Mouse (Mus musculus): Measurements from ENCODE around the gene Tram2. TPM values are rescaled to one million over a fixed set of nuclear protein-coding genes. Genes with fewer than 3 reads are reported as not detected.

Gene Tram2
- polyA plus RNA-seq, 1 experiment from 2014 or later = 5.0 TPM

DNA sequence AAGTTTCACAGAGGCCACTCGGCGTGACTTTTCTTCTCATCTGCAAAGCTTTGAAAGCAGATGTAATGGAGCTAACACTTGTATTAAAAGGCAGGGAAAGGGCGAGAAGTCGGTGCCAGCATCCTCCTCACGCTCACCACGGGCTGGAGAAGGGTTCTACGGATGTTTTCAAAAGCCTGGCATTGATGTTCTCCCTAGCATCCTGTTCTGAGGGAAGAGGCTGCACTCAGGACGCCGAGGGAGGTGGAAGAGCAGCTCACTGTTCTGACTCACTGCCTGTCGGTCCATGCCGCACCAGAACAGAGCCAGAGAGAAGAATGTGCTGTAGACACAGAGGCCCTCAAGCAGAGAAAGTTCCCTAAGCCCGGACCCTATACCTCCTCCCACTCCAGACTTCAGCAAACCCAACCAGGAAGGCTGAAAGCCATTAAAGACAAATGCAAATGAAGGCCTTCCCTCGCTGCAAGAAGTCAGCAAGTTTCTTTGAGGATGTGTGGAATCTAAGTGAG is 81.1 kb downstream of the Tram2 start:
- DNase-seq (ENCODE audit: low spot score) = no peak
- H3K36me3 ChIP-seq = peaks cover 39% of the 10 kb centered on the region
- peak overlapping the region; percentile 70 for H3K27ac ChIP-seq
- H3K4me3 ChIP-seq = no peak overlapping the region
- 40% methylated on average over 13 of the region's 13 CpGs for WGBS
- H3K27me3 ChIP-seq (ENCODE audit: insufficient read depth, poor library complexity, severe bottlenecking) = no peaks in the 10 kb centered on the region
- H3K4me1 ChIP-seq (replicated peaks) = peaks cover 26% of the 10 kb centered on the region
- no peaks in the 10 kb centered on the region for H3K9me3 ChIP-seq

DNA sequence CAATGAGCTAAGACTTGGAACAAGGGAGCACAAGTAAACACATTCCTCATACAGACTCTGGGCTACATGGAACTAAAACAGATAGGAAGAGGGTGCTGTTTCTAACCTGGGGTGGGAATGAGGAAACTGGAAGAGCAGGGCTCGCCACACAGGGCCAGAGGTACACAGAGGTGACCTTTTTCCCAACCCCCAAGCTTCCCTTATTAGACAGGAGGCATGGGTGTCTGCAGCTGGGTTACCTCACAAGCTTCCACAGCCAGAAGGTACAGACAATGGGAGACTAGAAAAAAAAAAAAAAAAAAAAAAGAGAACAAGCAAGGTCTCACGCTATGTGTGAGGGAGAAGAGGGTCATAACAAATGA is 81.7 kb downstream of the Tram2 start:
- Histone ChIP-seq H3K27me3 (ENCODE audit: insufficient read depth, poor library complexity, severe bottlenecking) (no peaks in the 10 kb centered on the region), H3K9me3 (no peaks in the 10 kb centered on the region), H3K4me3 (no peak overlapping the region), H3K36me3 (peaks cover 33% of the 10 kb centered on the region), H3K4me1 (replicated peaks) (peaks cover 26% of the 10 kb centered on the region), H3K27ac (peak overlapping the region; percentile 70)
- DNase-seq (ENCODE audit: low spot score) = no peak
- WGBS = 56% methylated on average over 2 of the region's 2 CpGs

DNA sequence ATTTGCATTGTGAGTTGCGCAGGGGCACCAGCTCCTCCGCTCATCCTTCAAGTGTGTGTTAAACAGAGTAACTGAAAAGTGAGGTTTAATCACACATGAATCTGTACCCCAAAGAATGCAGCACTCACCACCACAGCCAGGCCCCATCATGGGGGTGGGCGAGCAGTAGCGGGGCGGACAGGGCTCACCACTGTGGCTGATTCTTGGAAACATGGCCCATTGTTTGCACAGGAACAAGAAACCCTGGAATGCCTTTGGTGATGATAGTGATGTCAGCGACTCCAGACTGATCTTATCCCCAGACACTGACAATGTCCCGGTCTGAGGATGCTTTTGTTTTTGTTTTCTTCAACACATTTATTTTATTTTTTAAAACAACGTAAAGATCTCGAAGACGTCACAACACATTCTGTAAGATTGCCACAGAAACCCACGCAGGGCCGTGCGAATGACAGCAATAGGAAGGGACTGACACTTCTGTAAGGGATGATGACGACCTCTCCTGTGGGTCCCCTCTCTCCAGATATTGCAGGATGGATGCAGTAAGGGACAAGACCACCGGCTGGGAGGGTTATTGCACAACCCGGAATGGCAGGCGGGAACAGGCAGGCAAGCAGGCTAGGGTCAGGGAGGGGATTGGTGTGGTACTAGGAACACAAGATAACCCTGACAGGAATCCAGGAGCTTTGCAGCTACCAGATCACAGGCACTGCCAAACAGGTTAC is 82.3 kb downstream of the Tram2 start:
- peaks cover 27% of the 10 kb centered on the region for H3K36me3 ChIP-seq
- H3K4me3 ChIP-seq = no peak overlapping the region
- H3K9me3 ChIP-seq = no peaks in the 10 kb centered on the region
- WGBS = 45% methylated on average over 17 of the region's 17 CpGs
- peak; percentile 28 for DNase-seq (ENCODE audit: low spot score)
- H3K27me3 ChIP-seq (ENCODE audit: insufficient read depth, poor library complexity, severe bottlenecking) = no peaks in the 10 kb centered on the region
- peak overlapping the region; percentile 70 for H3K27ac ChIP-seq
- H3K4me1 ChIP-seq (replicated peaks) = peaks cover 26% of the 10 kb centered on the region

DNA sequence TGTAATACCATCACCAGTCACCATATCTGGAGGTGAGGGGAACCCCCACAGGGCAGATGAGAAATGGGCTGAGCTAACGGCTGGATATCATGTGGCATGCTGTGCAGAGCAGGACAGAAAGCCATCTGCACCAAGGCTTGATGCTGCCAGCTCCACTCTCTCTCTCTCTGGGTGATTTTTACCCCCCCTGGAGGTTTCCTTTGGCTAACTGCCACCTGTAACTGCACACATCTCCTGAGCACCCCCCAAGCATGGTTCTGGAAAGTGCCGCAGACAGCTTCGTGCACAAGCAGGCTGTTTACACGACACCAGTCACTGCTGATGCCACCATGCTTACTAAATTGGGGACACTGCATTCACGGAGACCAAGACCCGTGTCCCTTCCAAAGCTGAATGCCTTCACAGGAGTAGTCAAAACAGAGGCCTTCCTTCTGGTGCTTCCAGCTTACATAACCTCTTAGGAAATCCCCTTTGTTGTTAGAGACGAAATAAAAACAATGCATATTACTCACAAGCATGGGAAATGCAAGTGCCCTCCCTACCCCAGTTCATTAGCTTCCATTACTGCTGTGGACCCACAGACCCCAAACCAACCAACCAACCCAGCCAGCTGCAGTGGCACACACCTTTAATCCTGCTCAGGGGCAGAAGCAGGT is 83.6 kb downstream of the Tram2 start:
- no peak for DNase-seq (ENCODE audit: low spot score)
- no peak overlapping the region for H3K4me3 ChIP-seq
- H3K4me1 ChIP-seq (replicated peaks) = peaks cover 26% of the 10 kb centered on the region
- peaks cover 16% of the 10 kb centered on the region for H3K36me3 ChIP-seq
- WGBS = 61% methylated on average over 7 of the region's 7 CpGs
- no peaks in the 10 kb centered on the region for H3K27me3 ChIP-seq (ENCODE audit: insufficient read depth, poor library complexity, severe bottlenecking)
- no peak overlapping the region for H3K27ac ChIP-seq
- no peaks in the 10 kb centered on the region for H3K9me3 ChIP-seq

DNA sequence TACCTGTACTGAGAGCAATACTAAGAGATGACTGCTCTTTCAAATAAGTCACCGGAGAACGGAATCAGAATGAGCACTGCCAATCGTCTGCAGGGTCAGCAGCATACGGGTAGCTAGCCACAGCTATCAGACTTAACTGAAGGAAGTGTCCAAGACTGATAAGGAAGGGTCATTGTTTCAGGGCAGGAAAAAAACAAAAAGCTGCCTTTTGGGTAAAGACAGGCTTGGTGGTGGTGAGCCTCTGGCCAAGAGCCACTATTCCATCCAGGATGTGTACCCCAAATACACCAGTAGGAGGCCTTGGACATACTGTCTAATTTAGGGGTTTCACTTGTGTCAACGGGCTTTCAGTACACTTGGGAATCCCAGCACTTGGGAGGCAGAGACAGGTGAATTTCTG is 84.7 kb downstream of the Tram2 start:
- no peak overlapping the region for H3K4me3 ChIP-seq
- H3K27ac ChIP-seq = no peak overlapping the region
- no peaks in the 10 kb centered on the region for H3K9me3 ChIP-seq
- H3K27me3 ChIP-seq (ENCODE audit: insufficient read depth, poor library complexity, severe bottlenecking) = no peaks in the 10 kb centered on the region
- H3K4me1 ChIP-seq (replicated peaks) = peaks cover 26% of the 10 kb centered on the region
- no peak for DNase-seq (ENCODE audit: low spot score)
- WGBS = 86% methylated on average over 5 of the region's 5 CpGs
- peaks cover 6% of the 10 kb centered on the region; the same call in 1 of the 2 replicates for H3K36me3 ChIP-seq

DNA sequence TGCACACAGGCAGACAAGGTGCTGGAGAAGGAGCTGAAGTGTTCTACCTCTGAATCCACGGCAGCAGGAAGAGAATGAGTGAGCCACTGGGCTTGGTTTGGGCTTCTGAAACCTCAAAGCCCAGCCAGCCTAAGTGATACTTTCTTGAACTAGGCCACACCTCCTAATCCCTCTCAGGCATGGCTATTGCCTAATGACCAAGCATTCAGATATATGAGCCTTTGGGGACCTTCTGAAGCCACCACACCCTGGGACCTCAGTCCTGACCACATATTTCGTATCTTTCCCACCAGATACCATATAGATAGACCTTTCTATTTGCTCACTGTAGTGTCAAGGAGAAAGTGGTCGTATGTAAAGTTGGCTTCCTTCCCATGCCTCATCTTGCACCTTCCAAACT is 85.3 kb downstream of the Tram2 start:
- Histone ChIP-seq H3K4me3 (no peak overlapping the region), H3K27ac (no peak overlapping the region), H3K9me3 (no peaks in the 10 kb centered on the region), H3K4me1 (replicated peaks) (peaks cover 24% of the 10 kb centered on the region), H3K36me3 (no peaks in the 10 kb centered on the region), H3K27me3 (ENCODE audit: insufficient read depth, poor library complexity, severe bottlenecking) (no peaks in the 10 kb centered on the region)
- WGBS = 88% methylated on average over 3 of the region's 3 CpGs
- no peak for DNase-seq (ENCODE audit: low spot score)

DNA sequence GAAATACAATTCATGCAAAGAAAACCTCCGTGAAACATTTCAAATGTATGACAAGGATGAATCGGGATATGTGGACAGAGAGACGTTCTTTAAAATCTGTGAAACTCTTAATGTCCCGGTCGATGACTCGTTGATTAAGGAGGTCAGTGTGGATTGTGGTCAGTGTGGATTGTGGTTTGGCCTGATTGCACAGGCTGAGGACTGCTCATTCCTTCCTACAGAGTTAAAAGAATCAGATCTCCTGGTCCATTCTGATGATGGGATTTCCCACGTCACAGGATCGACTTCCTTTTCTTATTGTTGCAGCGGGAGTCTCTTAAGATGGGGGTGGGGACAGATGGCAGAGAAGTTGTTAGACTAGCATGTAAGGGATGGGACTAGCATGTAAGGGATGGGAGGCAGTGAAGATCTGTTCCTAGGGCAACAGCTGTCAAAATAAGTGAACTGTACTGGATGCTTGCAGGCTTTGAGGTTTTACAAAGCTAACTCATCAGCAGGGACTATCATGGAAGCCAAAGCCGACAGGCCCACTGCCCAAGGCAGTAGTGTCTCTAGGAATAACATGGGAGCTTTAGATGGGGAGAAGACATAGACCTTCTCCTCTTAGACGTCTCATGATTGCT is 89.5 kb downstream of the Tram2 start:
- Histone ChIP-seq H3K27me3 (ENCODE audit: insufficient read depth, poor library complexity, severe bottlenecking) (no peaks in the 10 kb centered on the region), H3K4me1 (replicated peaks) (peaks cover 9% of the 10 kb centered on the region), H3K9me3 (no peaks in the 10 kb centered on the region), H3K36me3 (no peaks in the 10 kb centered on the region), H3K4me3 (no peak overlapping the region), H3K27ac (no peak overlapping the region)
- no peak for DNase-seq (ENCODE audit: low spot score)
- 90% methylated on average over 11 of the region's 11 CpGs for WGBS

DNA sequence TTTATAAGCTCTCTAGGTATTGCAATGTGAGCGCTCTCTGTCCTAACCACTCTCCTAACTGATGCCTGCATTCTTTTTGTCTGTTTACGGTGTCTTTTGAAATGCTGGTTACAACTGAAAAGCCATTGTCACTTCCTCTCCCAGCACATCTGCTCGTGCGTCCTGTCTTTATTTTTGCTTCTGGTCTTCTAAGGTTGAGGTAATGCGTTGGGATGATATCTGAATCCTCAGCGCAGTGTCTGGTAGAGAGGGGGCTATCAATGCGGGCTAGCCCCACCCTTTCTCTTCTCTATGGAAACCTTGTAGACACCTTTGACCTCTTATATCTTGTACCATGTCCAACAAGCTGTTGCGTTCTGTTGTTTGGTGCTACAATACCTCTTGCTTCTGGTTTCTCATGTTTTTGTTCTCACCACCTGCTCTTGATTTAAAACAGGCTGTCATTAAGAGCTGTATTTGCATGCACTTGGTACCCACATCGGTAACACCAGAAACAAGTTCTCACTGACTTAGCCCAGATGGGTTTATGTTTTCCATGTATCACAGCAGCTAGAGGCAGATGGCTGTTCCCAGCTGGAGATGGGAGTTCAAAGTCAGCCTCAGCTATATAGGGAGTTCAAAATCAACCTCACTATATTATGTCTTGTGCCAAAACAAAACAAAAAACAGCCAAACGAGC is 92.5 kb downstream of the Tram2 start:
- DNase-seq (ENCODE audit: low spot score) = no peak
- Histone ChIP-seq H3K27me3 (ENCODE audit: insufficient read depth, poor library complexity, severe bottlenecking) (no peaks in the 10 kb centered on the region), H3K36me3 (no peaks in the 10 kb centered on the region)

DNA sequence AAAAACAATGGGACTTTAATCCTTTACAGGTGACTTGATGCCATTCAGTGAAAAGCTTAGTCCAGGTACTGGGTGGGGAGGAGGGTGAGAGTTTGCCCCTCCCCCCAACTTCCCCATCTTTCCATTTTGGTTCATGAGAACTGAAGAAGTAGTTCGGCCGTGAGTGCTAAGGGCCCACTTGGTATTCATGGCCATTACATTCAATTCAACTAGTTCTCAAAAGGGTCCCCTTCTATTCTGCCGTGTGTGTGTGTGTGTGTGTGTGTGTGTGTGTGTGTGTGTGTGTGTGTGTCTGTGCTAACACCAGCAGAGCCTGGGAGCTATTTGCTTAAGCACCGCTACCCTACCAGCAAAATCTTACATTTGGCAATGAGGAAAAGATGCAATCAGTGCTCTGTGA is 94.4 kb downstream of the Tram2 start:
- no peak for DNase-seq (ENCODE audit: low spot score)
- no peak overlapping the region for H3K4me3 ChIP-seq
- no peaks in the 10 kb centered on the region for H3K36me3 ChIP-seq
- H3K27ac ChIP-seq = no peak overlapping the region
- peaks cover 10% of the 10 kb centered on the region for H3K4me1 ChIP-seq (replicated peaks)
- no peaks in the 10 kb centered on the region for H3K9me3 ChIP-seq
- 64% methylated on average over 4 of the region's 4 CpGs for WGBS
- no peaks in the 10 kb centered on the region for H3K27me3 ChIP-seq (ENCODE audit: insufficient read depth, poor library complexity, severe bottlenecking)

More for the DNA sequence above, 92.5 kb downstream of the Tram2 start:
- peaks cover 10% of the 10 kb centered on the region for H3K4me1 ChIP-seq (replicated peaks)
- WGBS = 68% methylated on average over 10 of the region's 10 CpGs
- H3K27ac ChIP-seq = no peak overlapping the region
- no peaks in the 10 kb centered on the region for H3K9me3 ChIP-seq
- H3K4me3 ChIP-seq = no peak overlapping the region

DNA sequence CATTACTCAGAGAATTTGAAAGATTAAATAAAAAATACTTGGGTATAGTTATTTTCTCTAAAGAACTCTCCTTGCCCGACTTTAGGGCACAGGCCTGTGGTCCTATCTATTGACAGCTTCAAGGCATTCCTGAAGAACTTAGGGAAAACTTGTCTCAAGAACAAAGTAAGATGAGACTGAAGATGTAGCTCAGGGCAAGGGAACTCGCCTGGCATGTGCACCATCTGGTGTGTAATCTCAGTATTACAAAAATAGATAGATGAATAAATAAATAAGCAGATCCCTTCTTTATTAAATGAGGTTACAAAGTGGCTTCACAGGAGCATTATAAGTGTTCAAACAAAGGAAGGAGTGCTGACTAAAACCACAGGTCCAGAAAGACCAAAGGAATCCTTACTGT is 94.9 kb downstream of the Tram2 start:
- Histone ChIP-seq H3K36me3 (no peaks in the 10 kb centered on the region), H3K27me3 (ENCODE audit: insufficient read depth, poor library complexity, severe bottlenecking) (no peaks in the 10 kb centered on the region), H3K4me1 (replicated peaks) (peaks cover 10% of the 10 kb centered on the region), H3K27ac (no peak overlapping the region), H3K4me3 (no peak overlapping the region), H3K9me3 (no peaks in the 10 kb centered on the region)
- WGBS = 79% methylated on average over 2 of the region's 2 CpGs
- DNase-seq (ENCODE audit: low spot score) = no peak

DNA sequence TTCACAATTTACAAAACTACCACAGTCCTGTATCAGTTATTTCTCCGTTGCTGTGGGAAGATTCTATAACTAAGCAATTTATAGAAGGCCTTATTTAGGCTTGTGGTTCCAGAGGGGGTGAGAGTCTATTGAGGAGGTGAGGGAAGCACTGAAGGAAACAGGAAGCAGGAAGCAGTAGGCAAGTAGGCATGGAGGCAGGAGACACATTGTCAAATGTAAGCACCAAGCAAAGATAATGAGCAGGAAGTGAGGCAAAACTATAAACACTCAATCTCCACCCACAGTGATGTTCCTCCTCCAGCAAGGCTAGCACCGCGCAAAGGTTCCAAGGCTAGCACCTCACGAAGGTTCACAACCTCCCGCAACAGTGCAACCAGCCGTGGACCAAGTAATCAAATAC is 97.3 kb downstream of the Tram2 start:
- no peak overlapping the region for H3K4me3 ChIP-seq
- WGBS = 85% methylated on average over 6 of the region's 6 CpGs
- no peaks in the 10 kb centered on the region for H3K36me3 ChIP-seq
- DNase-seq (ENCODE audit: low spot score) = no peak
- H3K27ac ChIP-seq = no peak overlapping the region
- no peaks in the 10 kb centered on the region for H3K27me3 ChIP-seq (ENCODE audit: insufficient read depth, poor library complexity, severe bottlenecking)
- no peaks in the 10 kb centered on the region for H3K9me3 ChIP-seq
- H3K4me1 ChIP-seq (replicated peaks) = peaks cover 10% of the 10 kb centered on the region

DNA sequence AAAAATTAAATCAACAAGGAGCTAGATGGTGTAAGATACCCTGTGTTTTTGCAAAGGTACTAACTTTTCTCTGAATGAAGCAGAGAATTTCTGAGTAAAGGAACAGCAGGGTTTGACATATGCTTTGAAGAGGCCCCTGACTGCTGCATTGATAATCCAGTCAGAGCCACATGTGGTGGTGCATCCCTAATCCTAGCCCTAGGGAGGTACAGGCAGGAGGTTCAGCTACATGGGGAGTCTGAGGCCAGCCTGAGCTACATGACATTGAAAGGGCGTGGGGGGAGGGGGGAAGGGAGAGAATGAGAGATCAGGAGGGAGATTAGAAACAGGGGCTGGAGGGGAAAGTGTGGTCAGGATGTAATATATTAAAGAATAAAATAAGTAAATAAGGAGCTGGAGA is 98.5 kb downstream of the Tram2 start:
- no peak for DNase-seq (ENCODE audit: low spot score)
- Histone ChIP-seq H3K27me3 (ENCODE audit: insufficient read depth, poor library complexity, severe bottlenecking) (no peaks in the 10 kb centered on the region), H3K4me1 (replicated peaks) (peaks cover 5% of the 10 kb centered on the region; the same call in 1 of the 2 replicates), H3K4me3 (no peak overlapping the region), H3K36me3 (no peaks in the 10 kb centered on the region), H3K27ac (no peak overlapping the region), H3K9me3 (no peaks in the 10 kb centered on the region)
- 30% methylated on average over 1 of the region's 1 CpGs for WGBS
